ENCODE assay signal across 16 mouse cellular contexts in genomic region chr7:83645476-83645875, GRCm38 (mm10). TPM values are rescaled to one million over a fixed set of nuclear protein-coding genes. Genes with fewer than 3 reads are reported as not detected.
DNase-seq lines count a peak whose midpoint lies in the region; ATAC-seq and TF ChIP-seq lines count a peak whose summit lies in the region.
"Had no signal": no experiment of that assay in that cellular context is flagged by ENCODE, and none has a peak within 500 bp of the region (broad histone marks: within the 10 kb centered on the region; RNA-seq: fewer than 3 reads in every experiment).

No protein-coding gene starts in this region.

- no peak overlapping the region for H3K4me3 ChIP-seq in liver, postnatal 0 days (ENCODE audit: low read depth, low read length)
- H3K4me3 ChIP-seq: embryonic facial prominence, embryonic 13.5 days; heart, embryonic 13.5 days; hindbrain, embryonic 12.5 days; megakaryocyte, embryonic 14.5 days had no signal

- peak; percentile 66 for DNase-seq in lung, postnatal 25 days (ENCODE audit: low spot score)
- DNase-seq in lung, postnatal 14 days, result no peak
- peak; percentile 29 for DNase-seq in brain, adult 2 months (ENCODE audit: low read depth, low spot score)
- DNase-seq in liver, postnatal 0 days, result no peak
- peak; percentile 85 to 86 for DNase-seq in spleen, postnatal 36 days (ENCODE audit: low spot score in 2 of 2)
- no peak for DNase-seq in thymus, postnatal 25 days
- no peak for DNase-seq in retina, embryonic 14.5 days (ENCODE audit: low spot score)
- DNase-seq: cerebellum, adult 18-20 months; gastrocnemius, postnatal 25 days; thymus, adult 2 months had no signal

- H3K27ac ChIP-seq in liver, postnatal 0 days (ENCODE audit: low read depth), result 0 out of 2 replicates have a peak overlapping the region, but pooled peaks have one; percentile 22
- H3K27ac ChIP-seq: embryonic facial prominence, embryonic 13.5 days; heart, embryonic 13.5 days; hindbrain, embryonic 12.5 days; kidney, postnatal 0 days had no signal

- H3K9ac ChIP-seq in liver, postnatal 0 days (replicated peaks), result no peak overlapping the region
- H3K9ac ChIP-seq: embryonic facial prominence, embryonic 13.5 days; heart, embryonic 13.5 days; hindbrain, embryonic 12.5 days had no signal

- no peak for TF ChIP-seq CTCF in liver, postnatal 0 days (IDR thresholded peaks at IDR 0.05; ENCODE audit: low read depth)

- peak; percentile 24; the same call in 1 of the 2 replicates for ATAC-seq in liver, postnatal 0 days
- ATAC-seq: intestine, embryonic 16.5 days had no signal

- peaks cover 20% of the 10 kb centered on the region for H3K4me1 ChIP-seq in liver, postnatal 0 days (ENCODE audit: insufficient read depth)
- H3K4me1 ChIP-seq: hindbrain, embryonic 12.5 days had no signal

- H3K4me2 ChIP-seq in liver, postnatal 0 days (ENCODE audit: low read depth, low read length), result no peak overlapping the region
- H3K4me2 ChIP-seq: embryonic facial prominence, embryonic 13.5 days; heart, embryonic 13.5 days; hindbrain, embryonic 12.5 days had no signal

- no peak for TF ChIP-seq EP300 in liver, postnatal 0 days (IDR thresholded peaks at IDR 0.05; ENCODE audit: low read depth)

- WGBS in liver, postnatal 0 days (ENCODE audit: insufficient replicate concordance), result 53% methylated on average over 5 of the region's 5 CpGs

- H3K9me3 ChIP-seq in liver, postnatal 0 days (ENCODE audit: low read length), result no peaks in the 10 kb centered on the region
- H3K9me3 ChIP-seq: embryonic facial prominence, embryonic 13.5 days; heart, embryonic 13.5 days; hindbrain, embryonic 12.5 days; megakaryocyte, embryonic 14.5 days had no signal

- H3K36me3 ChIP-seq in liver, postnatal 0 days (replicated peaks; ENCODE audit: insufficient read depth, low read length), result peaks cover 58% of the 10 kb centered on the region
- H3K36me3 ChIP-seq: hindbrain, embryonic 12.5 days had no signal

- H3K27me3 ChIP-seq in liver, postnatal 0 days (ENCODE audit: insufficient read depth, low read length), result no peaks in the 10 kb centered on the region
- H3K27me3 ChIP-seq: embryonic facial prominence, embryonic 13.5 days; heart, embryonic 13.5 days; hindbrain, embryonic 12.5 days had no signal

RNA-seq across cellular contexts. Expression of gene Stard5, which starts 13.7 kb away (rescaled TPM):
- polyA plus RNA-seq in liver, postnatal 0 days (2015; fragmentation: Nextera tagmentation; extraction: Ambion mirVana), result 61.4 and 63.2 TPM in 2 replicates

Comparison
In these comparisons a context has a peak if more than half of its experiments do, and no peak if none do; other contexts are left out.
1. DNase-seq: peak in lung, postnatal 25 days (single experiment), brain, adult 2 months (single experiment) and spleen, postnatal 36 days (2 of 2); none in lung, postnatal 14 days (single experiment), liver, postnatal 0 days (single experiment), thymus, postnatal 25 days (single experiment) and retina, embryonic 14.5 days (single experiment).